Mouse (Mus musculus): ENCODE measurements around the gene Klf3. TPM values are rescaled to one million over a fixed set of nuclear protein-coding genes. Genes with fewer than 3 reads are reported as not detected.

Gene Klf3
- total and polyA plus RNA-seq, 3 experiments: 34.3 to 46.6 (median 41.4) TPM

DNA sequence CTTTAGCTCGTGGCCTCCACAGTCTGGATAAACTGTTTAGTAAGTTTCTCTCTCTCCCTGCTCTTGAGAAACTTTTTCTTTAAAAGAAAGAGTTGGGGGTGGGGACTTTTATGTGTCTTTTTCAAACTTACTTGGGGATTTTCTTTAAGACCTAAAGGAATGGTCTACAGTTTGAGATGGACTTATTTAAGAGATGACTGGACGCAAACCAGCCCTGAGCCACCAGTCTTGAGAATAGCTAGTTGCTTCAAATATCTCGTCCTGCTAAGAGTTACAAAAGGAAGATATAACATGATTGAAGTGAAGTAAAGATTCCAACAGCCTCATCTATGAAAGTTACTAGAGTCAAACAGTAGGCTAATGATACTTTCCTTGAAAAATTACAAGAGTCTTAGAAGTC is 4.0 kb downstream of the Klf3 start:
- Histone ChIP-seq H3K9ac (ENCODE audit: low read depth, low read length) (no peak overlapping the region), H3K27ac (peak overlapping the region; percentile 99), H3K27me3 (ENCODE audit: control insufficient read depth, insufficient read depth, low read length) (no peaks in the 10 kb centered on the region), H3K79me2 (replicated peaks; ENCODE audit: control insufficient read depth, insufficient read depth, low read length) (peaks cover 1% of the 10 kb centered on the region; the same call in 1 of the 2 replicates), H3K4me3 (peak overlapping the region; percentile 58), H3K36me3 (ENCODE audit: control insufficient read depth, insufficient read depth, low read length) (peaks cover 22% of the 10 kb centered on the region), H3K4me1 (ENCODE audit: control insufficient read depth, insufficient read depth, low read length) (peaks cover 21% of the 10 kb centered on the region)
- DNase-seq: peak in 1 of 2 experiments; percentile 17
- intact Hi-C loops (cut with DNase I): no loop called here
- TF ChIP-seq CTCF (IDR thresholded peaks at IDR 0.05) (no peak), POLR2A (IDR thresholded peaks at IDR 0.05; ENCODE audit: insufficient read depth, low read depth, low read length) (no peak), EP300 (IDR thresholded peaks at IDR 0.05; ENCODE audit: insufficient read depth, low read depth, low read length) (no peak)
- 33% methylated on average over 3 of the region's 3 CpGs for WGBS

DNA sequence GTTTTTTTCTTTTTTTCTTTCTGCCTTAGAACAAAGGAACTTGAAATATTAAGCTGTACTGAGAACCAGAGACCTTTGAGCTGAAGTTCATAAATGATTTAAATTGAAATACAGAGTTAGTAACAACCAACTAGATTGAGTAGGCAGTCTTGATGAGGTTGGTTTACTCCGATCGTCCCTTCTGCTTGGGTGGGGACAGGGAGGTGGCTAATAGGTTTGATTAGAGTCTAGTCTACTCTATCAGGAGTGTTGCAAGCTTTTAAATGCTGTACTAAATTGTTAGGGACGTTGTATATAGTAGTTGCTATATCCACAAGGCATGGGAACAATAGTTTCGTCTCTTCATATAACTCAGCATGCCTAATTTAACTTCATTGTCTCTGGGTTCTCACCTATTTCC is 4.4 kb downstream of the Klf3 start:
- Histone ChIP-seq H3K27me3 (ENCODE audit: control insufficient read depth, insufficient read depth, low read length) (no peaks in the 10 kb centered on the region), H3K4me3 (peak overlapping the region; percentile 58), H3K27ac (peak overlapping the region; percentile 99), H3K79me2 (replicated peaks; ENCODE audit: control insufficient read depth, insufficient read depth, low read length) (peaks cover 1% of the 10 kb centered on the region; the same call in 1 of the 2 replicates), H3K9ac (ENCODE audit: low read depth, low read length) (peak overlapping the region; percentile 33; the same call in 1 of the 2 replicates), H3K36me3 (ENCODE audit: control insufficient read depth, insufficient read depth, low read length) (peaks cover 22% of the 10 kb centered on the region), H3K4me1 (ENCODE audit: control insufficient read depth, insufficient read depth, low read length) (peaks cover 21% of the 10 kb centered on the region)
- no peak for TF ChIP-seq CTCF (IDR thresholded peaks at IDR 0.05)
- no peak for TF ChIP-seq POLR2A (IDR thresholded peaks at IDR 0.05; ENCODE audit: insufficient read depth, low read depth, low read length)
- no peak for TF ChIP-seq EP300 (IDR thresholded peaks at IDR 0.05; ENCODE audit: insufficient read depth, low read depth, low read length)
- intact Hi-C loops (cut with DNase I): no loop called here
- 33% methylated on average over 4 of the region's 4 CpGs for WGBS
- DNase-seq: peak in 1 of 2 experiments; percentile 18

DNA sequence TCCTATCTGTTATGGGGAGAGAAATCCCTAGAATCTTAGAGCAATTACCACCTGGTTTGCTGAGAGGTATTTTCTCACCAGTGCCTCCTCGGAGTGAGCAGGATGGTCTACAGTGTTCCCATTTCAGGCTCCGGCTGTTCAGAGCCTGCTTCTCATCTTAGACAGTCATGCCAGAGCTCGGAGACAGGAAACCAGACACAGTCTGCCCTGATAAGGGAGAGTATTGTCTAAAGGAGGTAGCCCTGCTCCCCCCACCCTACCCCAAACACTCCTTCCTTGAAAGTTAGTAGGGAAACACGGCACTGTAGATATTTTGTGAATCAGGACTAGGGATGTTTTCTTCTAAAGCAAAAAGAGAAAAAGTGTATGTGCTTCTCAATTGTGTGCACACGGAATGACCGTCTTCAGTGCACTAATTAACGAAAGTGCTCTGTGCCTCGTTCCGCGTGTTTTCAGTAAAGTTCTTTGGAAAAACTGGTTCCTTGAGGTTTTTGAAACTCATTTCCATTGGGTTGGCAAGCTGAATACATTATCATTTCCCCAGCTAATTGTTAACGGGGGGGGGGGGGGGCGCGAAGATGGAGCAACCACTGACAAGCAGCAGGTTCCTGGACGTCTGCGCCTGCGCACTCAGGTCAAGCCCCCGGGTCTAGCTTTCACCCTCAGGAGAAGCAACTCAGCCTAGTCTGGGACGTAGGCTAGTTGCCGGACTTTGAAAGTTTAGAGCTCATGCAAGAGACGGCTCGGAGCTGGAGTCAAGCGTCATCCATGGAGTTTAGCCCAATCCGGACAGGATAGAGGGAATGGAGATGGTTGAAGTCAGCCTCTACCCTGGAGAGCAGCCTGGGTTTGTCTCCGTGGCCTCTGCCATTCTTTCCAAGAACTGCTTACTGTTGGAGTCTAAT is 5.2 kb downstream of the Klf3 start:
- WGBS: 25% methylated on average over 24 of the region's 24 CpGs
- DNase-seq: peak; percentile 60 to 61
- intact Hi-C loops (cut with DNase I): no loop called here

GRCm38 (mm10) chr5:64809257-64809656 is 6.1 kb downstream of the Klf3 start:
- Histone ChIP-seq H3K4me3 (peak overlapping the region; percentile 30; the same call in 1 of the 2 replicates), H3K9ac (ENCODE audit: low read depth, low read length) (peak overlapping the region; percentile 31), H3K27ac (peak overlapping the region; percentile 99), H3K79me2 (replicated peaks; ENCODE audit: control insufficient read depth, insufficient read depth, low read length) (peaks cover 3% of the 10 kb centered on the region; the same call in 1 of the 2 replicates), H3K4me1 (ENCODE audit: control insufficient read depth, insufficient read depth, low read length) (peaks cover 28% of the 10 kb centered on the region), H3K36me3 (ENCODE audit: control insufficient read depth, insufficient read depth, low read length) (peaks cover 28% of the 10 kb centered on the region), H3K27me3 (ENCODE audit: control insufficient read depth, insufficient read depth, low read length) (no peaks in the 10 kb centered on the region)
- intact Hi-C loops (cut with DNase I): no loop called here
- 28% methylated on average over 7 of the region's 7 CpGs for WGBS
- DNase-seq: peak; percentile 67 to 73
- TF ChIP-seq POLR2A (IDR thresholded peaks at IDR 0.05; ENCODE audit: insufficient read depth, low read depth, low read length) (no peak; the same call in 1 of the 2 replicates), CTCF (IDR thresholded peaks at IDR 0.05) (peak; percentile 34), EP300 (IDR thresholded peaks at IDR 0.05; ENCODE audit: insufficient read depth, low read depth, low read length) (peak; percentile 66; the same call in 1 of the 2 replicates)

More for the DNA sequence above, 5.2 kb downstream of the Klf3 start:
- peak overlapping the region; percentile 17 for H3K9ac ChIP-seq (ENCODE audit: low read depth, low read length)
- no peaks in the 10 kb centered on the region for H3K27me3 ChIP-seq (ENCODE audit: control insufficient read depth, insufficient read depth, low read length)
- H3K79me2 ChIP-seq (replicated peaks; ENCODE audit: control insufficient read depth, insufficient read depth, low read length): peaks cover 1% of the 10 kb centered on the region; the same call in 1 of the 2 replicates
- H3K4me3 ChIP-seq: peak overlapping the region; percentile 58
- H3K4me1 ChIP-seq (ENCODE audit: control insufficient read depth, insufficient read depth, low read length): peaks cover 23% of the 10 kb centered on the region
- peaks cover 22% of the 10 kb centered on the region for H3K36me3 ChIP-seq (ENCODE audit: control insufficient read depth, insufficient read depth, low read length)
- peak; percentile 56 for TF ChIP-seq POLR2A (IDR thresholded peaks at IDR 0.05; ENCODE audit: insufficient read depth, low read depth, low read length)
- TF ChIP-seq EP300 (IDR thresholded peaks at IDR 0.05; ENCODE audit: insufficient read depth, low read depth, low read length): peak; percentile 64; the same call in 1 of the 2 replicates
- no peak for TF ChIP-seq CTCF (IDR thresholded peaks at IDR 0.05)
- H3K27ac ChIP-seq: peak overlapping the region; percentile 99

GRCm38 (mm10) chr5:64809864-64810263 is 6.7 kb downstream of the Klf3 start:
- H3K4me3 ChIP-seq: peak overlapping the region; percentile 30; the same call in 1 of the 2 replicates
- DNase-seq: peak in 1 of 2 experiments; percentile 61
- H3K4me1 ChIP-seq (ENCODE audit: control insufficient read depth, insufficient read depth, low read length): peaks cover 31% of the 10 kb centered on the region
- H3K27ac ChIP-seq: peak overlapping the region; percentile 99
- intact Hi-C loops (cut with DNase I): no loop called here
- no peaks in the 10 kb centered on the region for H3K27me3 ChIP-seq (ENCODE audit: control insufficient read depth, insufficient read depth, low read length)
- H3K36me3 ChIP-seq (ENCODE audit: control insufficient read depth, insufficient read depth, low read length): peaks cover 34% of the 10 kb centered on the region
- H3K9ac ChIP-seq (ENCODE audit: low read depth, low read length): no peak overlapping the region
- H3K79me2 ChIP-seq (replicated peaks; ENCODE audit: control insufficient read depth, insufficient read depth, low read length): peaks cover 3% of the 10 kb centered on the region
- WGBS: 46% methylated on average over 11 of the region's 11 CpGs
- TF ChIP-seq EP300 (IDR thresholded peaks at IDR 0.05; ENCODE audit: insufficient read depth, low read depth, low read length) (no peak), CTCF (IDR thresholded peaks at IDR 0.05) (no peak), POLR2A (IDR thresholded peaks at IDR 0.05; ENCODE audit: insufficient read depth, low read depth, low read length) (no peak)
